Mouse (Mus musculus): ENCODE data around the gene Ccdc34.

- TF ChIP-seq CTCF (IDR thresholded peaks at IDR 0.05; ENCODE audit: low read depth, low read length) (no peak), EP300 (IDR thresholded peaks at IDR 0.05; ENCODE audit: insufficient read depth, low read depth, low read length) (no peak)
Measured at GRCm38 (mm10) chr2:110156321-110156720, 138.7 kb downstream of the Ccdc34 start.

Measured in ES-Bruce4 (cell line).